Mouse (Mus musculus): ENCODE data around the gene Tmem178b.

DNA sequence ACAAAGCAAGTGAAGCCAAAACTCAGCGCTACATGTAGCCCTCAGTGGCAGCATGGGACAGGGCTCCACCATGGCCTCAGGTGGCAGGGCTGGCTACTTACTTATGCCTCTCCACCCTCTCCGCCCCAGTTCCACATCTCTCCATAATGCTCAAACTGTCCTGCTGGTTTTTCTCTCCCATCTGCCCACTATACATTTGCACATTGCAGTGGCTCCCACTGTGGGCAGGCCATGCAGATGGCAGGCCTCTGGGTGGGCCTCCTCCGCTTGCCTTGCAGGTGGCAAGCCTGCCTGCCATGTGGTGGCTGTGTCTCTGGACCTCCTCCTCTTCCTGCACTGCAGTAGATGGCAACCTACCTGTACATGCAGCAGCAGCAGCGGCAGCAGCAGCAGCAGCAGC lies 23.4 kb upstream of the Tmem178b start:
- TF ChIP-seq CTCF (IDR thresholded peaks at IDR 0.05; ENCODE audit: insufficient read depth, low read length), result no peak
- no peak for TF ChIP-seq POLR2A (IDR thresholded peaks at IDR 0.05; ENCODE audit: borderline replicate concordance, extremely low read depth, low read depth, low read length)
